Mouse (Mus musculus): ENCODE measurements at regions not wholly inside any gene's neighbourhood (a gene's known extent, or its start where the extent isn't known, plus 50 kb on each side); places are given as distances from the start of the nearest gene placed in this dataset.

DNA sequence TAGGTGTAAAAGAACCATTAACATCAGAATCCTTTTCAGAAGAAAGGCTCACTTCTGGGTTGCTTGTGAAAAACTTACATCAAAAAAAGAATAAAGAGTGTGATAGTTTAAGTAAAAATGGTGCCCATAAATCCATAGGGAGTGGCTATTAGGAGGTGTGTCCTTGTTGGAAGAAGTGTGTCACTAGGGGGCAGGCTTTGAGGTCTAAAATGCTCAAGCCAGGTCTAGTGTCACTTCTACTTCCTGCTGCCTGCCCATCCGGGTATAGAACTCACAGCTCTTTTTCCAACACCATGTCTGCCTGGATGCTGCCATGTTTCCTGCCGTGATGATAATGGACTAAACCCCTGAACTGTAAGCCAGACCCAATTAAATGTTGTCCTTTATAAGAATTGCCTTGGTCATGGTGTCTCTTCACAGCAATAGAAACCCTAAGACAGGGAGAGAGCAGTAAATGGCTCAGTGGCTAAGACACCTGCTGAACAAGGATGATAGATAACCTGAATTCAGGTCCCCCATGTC, 85.4 kb upstream of the Pabpc6 start:
- no peak for DNase-seq (ENCODE audit: low spot score in 2 of 2)
- intact Hi-C loops (cut with DNase I), result loop anchor here (5.0 to 10.0 kb wide), 3 partner anchors 562 to 737 kb away; partner anchors contain the start of gene Qk

DNA sequence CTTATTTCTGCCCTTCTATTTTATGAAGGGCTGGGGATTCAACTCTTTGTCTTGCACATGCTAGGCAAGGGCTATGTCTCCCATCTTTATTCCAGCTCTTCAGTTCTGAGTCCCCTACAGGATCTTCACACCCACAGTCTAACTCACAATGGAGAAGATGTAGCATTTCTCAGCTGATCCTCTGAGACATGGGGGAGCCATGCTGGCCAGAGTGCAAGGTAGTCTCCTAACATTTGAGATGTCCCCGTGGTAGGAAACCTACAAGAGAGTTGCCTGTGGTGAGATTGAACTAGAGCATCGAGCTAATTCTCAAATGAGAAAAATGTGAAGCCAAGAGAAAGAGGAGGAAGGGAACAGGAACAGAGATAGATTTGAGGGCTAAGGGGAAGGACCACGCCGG, 83.3 kb upstream of the Pabpc6 start:
- intact Hi-C loops (cut with DNase I), result loop anchor here (10.0 kb wide), 1 partner anchor 718 kb away; no protein-coding TSS in a partner anchor
- DNase-seq (ENCODE audit: low spot score in 2 of 2), result no peak

DNA sequence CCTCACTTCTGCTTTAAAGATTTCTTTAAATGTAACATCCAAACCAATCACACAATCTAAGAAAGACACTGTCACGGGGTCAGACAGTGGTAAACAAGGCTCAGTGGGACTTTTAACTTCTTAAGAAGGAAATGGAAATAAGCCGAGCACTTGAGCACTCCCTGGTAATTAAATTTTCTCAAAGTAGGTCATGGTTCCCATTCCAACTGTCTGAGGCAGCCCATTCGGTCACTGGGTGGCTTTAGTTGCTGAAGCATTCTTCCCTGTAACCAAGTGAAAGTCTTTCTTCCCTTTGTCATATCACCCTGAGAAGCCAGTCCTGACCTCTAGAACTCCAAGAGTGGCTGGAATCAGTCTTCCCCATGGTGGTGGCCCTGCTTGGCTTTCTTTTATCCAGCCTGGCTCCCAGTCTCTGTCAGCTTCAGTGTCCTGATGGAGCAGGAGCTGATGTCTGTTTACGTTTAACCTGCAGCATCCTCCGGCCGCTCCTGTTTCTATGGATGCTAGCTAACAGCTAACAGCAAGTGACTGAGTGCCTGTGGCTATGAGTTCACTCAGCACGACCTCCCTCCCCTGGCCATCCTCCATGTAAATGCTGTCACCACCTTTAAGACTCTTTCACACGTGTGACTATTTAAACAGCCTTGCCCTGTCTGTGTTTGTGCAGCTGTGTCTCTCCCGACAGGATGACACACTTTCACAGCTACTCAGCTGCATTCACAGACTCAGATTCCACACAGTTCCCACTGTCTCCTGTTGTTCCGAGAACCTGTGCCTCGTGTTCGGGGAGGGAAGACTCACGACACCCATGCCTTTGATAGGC, 82.0 kb upstream of the Pabpc6 start:
- no peak for DNase-seq (ENCODE audit: low spot score in 2 of 2)

DNA sequence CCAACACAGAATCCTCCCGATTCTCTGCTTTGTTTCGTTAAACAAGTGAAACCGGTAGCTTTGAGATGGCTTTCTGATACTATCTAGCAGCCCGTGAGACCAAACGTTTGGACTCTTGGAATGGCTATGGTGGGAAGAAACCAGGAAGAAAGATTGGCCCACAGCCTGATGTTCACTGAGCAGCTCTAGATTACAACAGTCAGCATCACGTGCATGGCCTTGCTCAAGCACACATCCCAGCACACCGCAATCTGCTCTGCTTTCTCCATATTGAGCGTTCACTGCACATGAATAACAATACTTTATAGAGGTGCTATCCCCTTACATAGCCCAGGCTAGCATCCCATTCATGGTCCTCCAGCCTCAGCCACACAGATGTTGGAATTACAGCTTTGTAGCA, 80.5 kb upstream of the Pabpc6 start:
- intact Hi-C loops (cut with DNase I), result loop anchor here (10.0 kb wide), 1 partner anchor 715 kb away; no protein-coding TSS in a partner anchor

More for the DNA sequence above, 82.0 kb upstream of the Pabpc6 start:
- intact Hi-C loops (cut with DNase I), result loop anchor here (10.0 kb wide), 1 partner anchor 717 kb away; no protein-coding TSS in a partner anchor

DNA sequence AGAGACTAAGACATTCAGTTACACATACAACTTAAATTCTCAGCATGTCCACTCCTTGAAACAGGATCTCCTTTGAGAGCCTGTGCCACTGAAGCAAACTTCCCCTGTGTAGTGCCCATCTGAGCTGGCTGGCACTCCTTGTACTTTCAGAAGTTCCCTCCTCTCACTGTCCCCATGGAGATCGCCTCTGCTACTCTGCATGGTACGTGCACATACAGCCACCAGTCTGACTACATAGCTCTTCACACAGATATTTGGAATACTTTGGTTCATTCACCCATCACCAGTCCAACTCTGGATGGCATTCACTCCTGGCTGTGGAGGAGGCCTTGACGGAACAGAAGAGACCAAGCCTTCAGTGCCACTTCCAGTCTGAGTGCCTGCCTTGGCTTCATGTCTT, 79.8 kb upstream of the Pabpc6 start:
- no peak for DNase-seq (ENCODE audit: low spot score in 2 of 2)
- intact Hi-C loops (cut with DNase I), result no loop called here

More for the DNA sequence above, 80.5 kb upstream of the Pabpc6 start:
- no peak for DNase-seq (ENCODE audit: low spot score in 2 of 2)

DNA sequence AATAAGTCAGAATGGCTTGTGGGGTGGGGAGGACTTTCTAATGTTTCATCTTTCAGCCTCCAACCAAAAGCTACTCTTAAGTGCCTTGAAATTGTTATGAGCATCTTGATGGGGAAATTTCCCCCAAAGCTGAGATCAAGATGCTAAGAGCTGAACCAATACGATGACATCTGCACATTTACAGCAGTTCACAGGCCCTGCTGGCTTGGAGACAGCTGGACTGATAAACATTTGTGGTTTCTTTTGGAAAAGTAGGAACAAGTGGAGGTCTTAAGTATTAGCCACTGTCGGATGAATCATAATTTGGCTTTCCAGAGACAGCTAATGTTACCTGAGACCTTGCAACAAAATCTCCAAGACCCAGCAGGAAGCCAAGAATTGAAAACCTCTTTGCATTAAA, 78.4 kb upstream of the Pabpc6 start:
- intact Hi-C loops (cut with DNase I), result no loop called here
- DNase-seq (ENCODE audit: low spot score in 2 of 2), result no peak

DNA sequence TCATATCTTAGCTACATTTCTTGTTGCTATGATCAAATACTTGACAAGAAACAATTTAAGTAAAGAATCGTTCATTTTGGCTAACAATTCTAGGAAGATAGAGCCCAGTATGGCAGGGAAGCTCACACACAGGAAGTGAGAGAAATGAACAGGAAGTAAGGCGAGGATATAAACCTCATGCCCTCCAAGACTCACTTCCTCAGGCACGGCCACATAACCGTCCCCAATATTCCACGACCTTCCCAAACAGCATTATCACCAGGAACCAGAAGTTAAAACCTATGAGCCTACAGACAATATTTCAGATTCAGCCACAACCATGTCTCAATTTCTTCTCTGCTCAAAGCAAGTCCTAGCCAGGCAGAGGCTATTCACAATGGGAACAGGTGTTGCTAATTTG, 73.8 kb upstream of the Pabpc6 start:
- no peak for DNase-seq (ENCODE audit: low spot score in 2 of 2)

DNA sequence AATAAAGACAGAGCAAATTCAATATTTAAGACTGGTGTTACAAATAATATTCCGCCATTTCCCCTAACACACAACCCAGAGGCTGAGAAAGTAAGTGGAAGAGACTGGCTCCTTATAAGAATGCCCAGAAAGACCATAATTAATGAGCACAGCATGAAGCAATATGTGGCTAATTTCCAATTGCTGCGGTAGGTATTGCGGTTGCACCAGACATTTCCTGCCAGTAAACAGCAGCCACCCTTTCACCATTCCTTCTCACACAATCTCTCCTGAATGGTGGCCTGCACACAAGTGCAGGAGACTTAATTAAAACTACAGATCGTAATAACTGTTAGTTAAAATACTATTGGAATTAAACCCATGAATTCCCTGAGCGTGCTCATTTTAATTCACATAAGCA, 71.8 kb upstream of the Pabpc6 start:
- intact Hi-C loops (cut with DNase I), result no loop called here
- no peak for DNase-seq (ENCODE audit: low spot score in 2 of 2)

More for the DNA sequence above, 73.8 kb upstream of the Pabpc6 start:
- intact Hi-C loops (cut with DNase I), result no loop called here

DNA sequence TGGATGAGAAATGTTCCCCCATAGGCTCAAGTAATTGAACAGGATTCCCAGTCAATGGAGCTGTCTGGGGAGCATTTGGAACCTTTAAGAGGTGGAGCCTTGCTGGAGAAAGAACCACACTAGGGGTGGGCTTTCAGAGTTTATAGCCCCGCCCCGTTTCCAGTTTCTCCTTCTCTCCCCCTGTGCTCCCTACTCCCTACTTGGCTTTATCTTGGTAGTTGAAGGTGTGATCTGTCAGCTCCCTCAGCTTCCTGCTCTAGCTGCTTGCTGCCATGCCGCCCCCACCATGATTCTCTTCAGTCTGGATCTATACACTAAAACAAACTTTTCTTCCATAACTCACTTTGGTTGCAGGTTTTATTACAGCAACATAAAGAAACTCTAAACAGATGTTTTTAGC, 59.5 kb upstream of the Pabpc6 start:
- intact Hi-C loops (cut with DNase I), result loop anchor here (10.0 kb wide), 1 partner anchor 144 kb away; no protein-coding TSS in a partner anchor

DNA sequence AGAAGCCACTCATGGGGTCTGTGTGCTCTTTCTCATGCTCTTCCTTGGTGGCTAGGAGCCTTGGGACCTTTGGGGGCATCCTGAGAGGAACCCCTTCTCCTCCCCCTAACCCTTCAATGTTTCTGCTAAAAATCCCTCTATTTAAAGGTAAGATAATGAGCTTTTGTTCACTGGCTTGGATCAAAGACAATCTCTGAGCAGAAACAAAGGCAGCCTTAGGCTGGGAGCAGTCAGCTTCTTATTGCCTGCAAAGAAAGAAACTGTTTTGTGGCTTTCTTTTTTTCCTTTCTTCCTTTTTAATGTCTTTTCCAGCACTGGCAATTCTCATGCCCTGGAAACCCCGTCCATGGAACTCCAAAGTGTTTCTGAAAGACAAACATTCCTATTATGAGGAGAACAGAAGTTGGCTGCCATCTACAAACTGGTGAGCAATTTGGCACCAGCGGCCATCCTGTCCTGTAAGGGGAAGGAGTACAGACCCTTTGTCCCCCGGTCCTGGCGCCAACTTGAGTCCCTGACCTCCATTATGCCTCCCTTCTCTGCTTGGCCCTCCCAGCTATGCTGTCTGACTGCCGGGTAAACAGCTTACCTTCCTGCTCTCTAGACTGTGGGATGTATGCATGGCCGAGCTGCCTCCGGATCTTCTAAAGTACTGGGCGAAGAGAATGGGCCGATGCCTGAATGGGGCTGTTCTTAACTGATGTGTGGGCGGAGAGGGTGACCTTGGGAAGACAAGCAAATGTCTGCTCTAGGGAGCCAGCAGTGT, 56.4 kb upstream of the Pabpc6 start:
- intact Hi-C loops (cut with DNase I), result loop anchor here (10.0 kb wide), 1 partner anchor 141 kb away; no protein-coding TSS in a partner anchor
- DNase-seq (ENCODE audit: low spot score in 2 of 2), result peak; percentile 42 to 63

More for the DNA sequence above, 59.5 kb upstream of the Pabpc6 start:
- peak in 1 of 2 experiments; percentile 55 for DNase-seq (ENCODE audit: low spot score in 2 of 2)

DNA sequence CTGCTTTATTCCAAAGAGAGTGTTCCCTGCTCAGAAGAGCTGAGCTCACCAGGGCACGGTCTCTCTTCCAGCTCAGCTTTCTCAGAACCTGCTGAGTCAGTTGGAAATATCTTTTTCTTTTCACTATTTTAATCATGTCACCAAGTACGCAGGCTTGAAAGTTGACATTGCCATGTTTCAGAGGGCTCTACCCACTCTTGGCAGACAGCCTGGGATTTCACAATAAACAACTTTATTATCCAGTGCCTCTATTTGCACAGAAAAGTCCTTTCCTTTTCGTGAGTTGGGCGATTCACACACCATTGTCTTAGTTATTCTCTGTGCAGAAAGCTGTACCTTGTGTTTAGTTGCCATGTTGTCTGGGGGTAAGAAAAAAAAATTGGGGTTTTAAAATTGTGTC, 54.0 kb upstream of the Pabpc6 start:
- intact Hi-C loops (cut with DNase I), result loop anchor here (10.0 kb wide), 1 partner anchor 139 kb away; no protein-coding TSS in a partner anchor
- DNase-seq (ENCODE audit: low spot score in 2 of 2), result peak in 1 of 2 experiments; percentile 21

DNA sequence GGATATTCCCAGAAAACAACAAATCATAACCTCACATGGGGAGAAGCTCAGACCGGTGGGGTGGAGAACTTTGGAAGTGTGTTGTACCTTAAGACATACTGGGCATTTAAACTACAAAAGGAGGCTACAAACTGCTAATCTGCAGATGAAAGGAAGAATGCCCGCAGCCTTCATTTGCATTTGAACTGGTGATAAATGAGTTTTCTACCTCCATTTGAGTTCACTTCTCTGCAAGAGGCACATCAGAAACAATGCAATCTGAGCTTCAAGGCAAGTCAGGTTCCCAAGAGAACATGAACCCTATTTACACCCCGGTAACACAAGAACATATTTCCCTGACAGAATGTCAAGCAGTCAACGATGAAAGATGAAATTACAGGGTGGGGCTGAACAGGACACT, 53.2 kb upstream of the Pabpc6 start:
- intact Hi-C loops (cut with DNase I), result loop anchor here (10.0 kb wide), 1 partner anchor 138 kb away; no protein-coding TSS in a partner anchor

More for the DNA sequence above, 53.2 kb upstream of the Pabpc6 start:
- no peak for DNase-seq (ENCODE audit: low spot score in 2 of 2)

Measured in left cerebral cortex, postnatal 25 days (tissue).